Mouse (Mus musculus) lung, postnatal 0 days (tissue): ENCODE results near the gene Shroom1. TPM values are rescaled to one million over a fixed set of nuclear protein-coding genes. Genes with fewer than 3 reads are reported as not detected.

Experiments used
- ATAC-seq: fragments of 200-750 bp; cut with Nextera tagmentation; 2 replicates; pipeline ENCODE4 v1.8.0; 2017; ENCODE audit warnings: moderate library complexity
- DNase-seq: peaks from one replicate; pipeline ENCODE4 v3.0.0-alpha.2; 2016; ENCODE audit warnings: low spot score
- H3K27ac ChIP-seq: fragments of 300-500 bp; sonication (generic); 2 replicates; pipeline ENCODE4 v1.5.1; 2014; ENCODE audit warnings: antibody characterized with exemption, mild to moderate bottlenecking, low read length, mixed read lengths
- H3K27me3 ChIP-seq: fragments of 300-500 bp; sonication (generic); replicated peaks from 2 replicates; pipeline ENCODE4 v1.6.1; 2014; ENCODE audit warnings: low read length, mixed read lengths; ENCODE audit not compliant: insufficient read depth
- H3K36me3 ChIP-seq: fragments of 300-500 bp; sonication (generic); 2 replicates; pipeline ENCODE4 v1.6.1; 2014; ENCODE audit warnings: low read length, mixed read lengths; ENCODE audit not compliant: insufficient read depth
- H3K4me1 ChIP-seq: fragments of 300-500 bp; sonication (generic); 2 replicates; pipeline ENCODE4 v1.6.1; 2014; ENCODE audit warnings: antibody characterized with exemption, low read depth, low read length, mixed read lengths; ENCODE audit not compliant: insufficient read depth
- H3K4me2 ChIP-seq: fragments of 300-500 bp; sonication (generic); replicated peaks from 2 replicates; pipeline ENCODE4 v1.6.1; 2014; ENCODE audit warnings: low read depth, mild to moderate bottlenecking, low read length, moderate library complexity, mixed read lengths
- H3K4me3 ChIP-seq: fragments of 300-500 bp; sonication (generic); 2 replicates; pipeline ENCODE4 v1.5.1; 2014; ENCODE audit warnings: low read depth, low read length
- H3K9ac ChIP-seq: fragments of 300-500 bp; sonication (generic); replicated peaks from 2 replicates; pipeline ENCODE4 v1.6.1; 2014; ENCODE audit warnings: low read depth, mild to moderate bottlenecking
- H3K9me3 ChIP-seq: fragments of 300-500 bp; sonication (generic); 2 replicates; pipeline ENCODE4 v1.6.1; 2016; ENCODE audit warnings: low read length, mixed read lengths
- CTCF ChIP-seq: IDR thresholded peaks from 2 replicates; pipeline ENCODE4 v1.5.1; 2016; ENCODE audit warnings: antibody characterized with exemption, mild to moderate bottlenecking
- EP300 ChIP-seq: IDR thresholded peaks from 2 replicates; pipeline ENCODE4 v1.6.1; 2016; ENCODE audit warnings: antibody characterized with exemption, mild to moderate bottlenecking, control low read depth
- WGBS: fragments of 180-500 bp; shearing (Covaris S2); extraction: QIAGEN DNeasy Blood & Tissue Kit; methylation state at CpG from one replicate; pipeline ENCODE4 v1.1.7; 2014; 5-methylcytosine and 5-hydroxymethylcytosine counted together
- polyA plus RNA-seq: library from polyadenylated mRNA; unstranded; fragments of >200 nt; fragmentation: Nextera tagmentation; extraction: Ambion mirVana; gene quantifications from 2 replicates; pipeline ENCODE4 v1.2.1, GENCODE M21; 2015

The Shroom1 gene
- polyA plus RNA-seq, 1 experiment from 2014 or later, result 0.88 TPM

- DNase-seq, result no peak
- no peak for TF ChIP-seq EP300
- no peak for TF ChIP-seq CTCF
- WGBS, result 64% methylated on average over 6 of the region's 6 CpGs
These were observed 39.9 kb downstream of the Shroom1 start for GRCm38 (mm10) chr11:53496946-53497345.

GRCm38 (mm10) chr11:53500569-53500968 lies 43.6 kb downstream of the Shroom1 start:
- peak; percentile 95 for ATAC-seq

More at GRCm38 (mm10) chr11:53496946-53497345, 39.9 kb downstream of the Shroom1 start:
- no peaks in the 10 kb centered on the region for H3K27me3 ChIP-seq
- H3K36me3 ChIP-seq, result no peaks in the 10 kb centered on the region
- no peak for ATAC-seq
- H3K4me2 ChIP-seq, result no peak overlapping the region
- H3K9ac ChIP-seq, result no peak overlapping the region
- H3K4me3 ChIP-seq, result no peak overlapping the region
- H3K9me3 ChIP-seq, result no peaks in the 10 kb centered on the region
- no peaks in the 10 kb centered on the region; the same call in 1 of the 2 replicates for H3K4me1 ChIP-seq
- no peak overlapping the region for H3K27ac ChIP-seq

GRCm38 (mm10) chr11:53502039-53502765 lies 45.2 kb downstream of the Shroom1 start:
- peak; percentile 44 for TF ChIP-seq CTCF
- no peak for TF ChIP-seq EP300
- H3K9me3 ChIP-seq, result no peaks in the 10 kb centered on the region
- DNase-seq (no peak), ATAC-seq (no peak)
- no peaks in the 10 kb centered on the region for H3K36me3 ChIP-seq
- no peaks in the 10 kb centered on the region for H3K27me3 ChIP-seq
- no peak overlapping the region for H3K27ac ChIP-seq
- H3K9ac ChIP-seq, result no peak overlapping the region
- no peak overlapping the region for H3K4me2 ChIP-seq
- WGBS, result 74% methylated on average over 8 of the region's 8 CpGs
- no peak overlapping the region for H3K4me3 ChIP-seq
- H3K4me1 ChIP-seq, result no peaks in the 10 kb centered on the region; the same call in none of the 2 replicates

More at GRCm38 (mm10) chr11:53500569-53500968, 43.6 kb downstream of the Shroom1 start:
- H3K4me2 ChIP-seq, result no peak overlapping the region
- H3K9me3 ChIP-seq, result no peaks in the 10 kb centered on the region
- 8% methylated on average over 11 of the region's 11 CpGs for WGBS
- peak; percentile 92 for DNase-seq
- H3K9ac ChIP-seq, result no peak overlapping the region
- no peak overlapping the region for H3K4me3 ChIP-seq
- no peaks in the 10 kb centered on the region; the same call in none of the 2 replicates for H3K4me1 ChIP-seq
- no peaks in the 10 kb centered on the region for H3K36me3 ChIP-seq
- H3K27me3 ChIP-seq, result no peaks in the 10 kb centered on the region
- H3K27ac ChIP-seq, result no peak overlapping the region
- TF ChIP-seq CTCF (no peak), EP300 (peak; percentile 38; the same call in 1 of the 2 replicates)

- WGBS, result 56% methylated on average over 5 of the region's 5 CpGs
- no peak overlapping the region for H3K4me3 ChIP-seq
- ATAC-seq, result peak; percentile 40
- no peaks in the 10 kb centered on the region; the same call in none of the 2 replicates for H3K4me1 ChIP-seq
- H3K9ac ChIP-seq, result no peak overlapping the region
- no peaks in the 10 kb centered on the region for H3K27me3 ChIP-seq
- peak; percentile 41 for DNase-seq
- no peaks in the 10 kb centered on the region for H3K9me3 ChIP-seq
- H3K27ac ChIP-seq, result no peak overlapping the region
- H3K36me3 ChIP-seq, result no peaks in the 10 kb centered on the region
- H3K4me2 ChIP-seq, result no peak overlapping the region
- TF ChIP-seq EP300, result no peak
- no peak for TF ChIP-seq CTCF
These were observed 46.7 kb downstream of the Shroom1 start for GRCm38 (mm10) chr11:53503738-53504137.

- ATAC-seq, result no peak
- no peak overlapping the region for H3K4me3 ChIP-seq
- no peaks in the 10 kb centered on the region for H3K36me3 ChIP-seq
- no peak overlapping the region for H3K27ac ChIP-seq
- DNase-seq, result no peak
- H3K4me2 ChIP-seq, result no peak overlapping the region
- H3K9me3 ChIP-seq, result no peaks in the 10 kb centered on the region
- no peak overlapping the region for H3K9ac ChIP-seq
- 84% methylated on average over 8 of the region's 8 CpGs for WGBS
- H3K4me1 ChIP-seq, result no peaks in the 10 kb centered on the region; the same call in none of the 2 replicates
- H3K27me3 ChIP-seq, result no peaks in the 10 kb centered on the region
- no peak for TF ChIP-seq EP300
- no peak for TF ChIP-seq CTCF
These were observed 47.4 kb downstream of the Shroom1 start for GRCm38 (mm10) chr11:53504376-53504775.

- Histone ChIP-seq H3K27ac (no peak overlapping the region), H3K4me1 (no peaks in the 10 kb centered on the region; the same call in none of the 2 replicates), H3K27me3 (no peaks in the 10 kb centered on the region), H3K4me2 (no peak overlapping the region), H3K4me3 (no peak overlapping the region), H3K36me3 (no peaks in the 10 kb centered on the region), H3K9ac (no peak overlapping the region), H3K9me3 (no peaks in the 10 kb centered on the region)
- DNase-seq (no peak), ATAC-seq (no peak)
- WGBS, result 69% methylated on average over 5 of the region's 5 CpGs
- TF ChIP-seq EP300, result no peak
- no peak for TF ChIP-seq CTCF
These were observed 48.1 kb downstream of the Shroom1 start for GRCm38 (mm10) chr11:53505026-53505663.
